Mouse (Mus musculus): ENCODE measurements around the gene Rcor1.
A peak's percentile ranks its signal among the peaks of the same experiment; 100 is the strongest.

Gene Rcor1

DNA sequence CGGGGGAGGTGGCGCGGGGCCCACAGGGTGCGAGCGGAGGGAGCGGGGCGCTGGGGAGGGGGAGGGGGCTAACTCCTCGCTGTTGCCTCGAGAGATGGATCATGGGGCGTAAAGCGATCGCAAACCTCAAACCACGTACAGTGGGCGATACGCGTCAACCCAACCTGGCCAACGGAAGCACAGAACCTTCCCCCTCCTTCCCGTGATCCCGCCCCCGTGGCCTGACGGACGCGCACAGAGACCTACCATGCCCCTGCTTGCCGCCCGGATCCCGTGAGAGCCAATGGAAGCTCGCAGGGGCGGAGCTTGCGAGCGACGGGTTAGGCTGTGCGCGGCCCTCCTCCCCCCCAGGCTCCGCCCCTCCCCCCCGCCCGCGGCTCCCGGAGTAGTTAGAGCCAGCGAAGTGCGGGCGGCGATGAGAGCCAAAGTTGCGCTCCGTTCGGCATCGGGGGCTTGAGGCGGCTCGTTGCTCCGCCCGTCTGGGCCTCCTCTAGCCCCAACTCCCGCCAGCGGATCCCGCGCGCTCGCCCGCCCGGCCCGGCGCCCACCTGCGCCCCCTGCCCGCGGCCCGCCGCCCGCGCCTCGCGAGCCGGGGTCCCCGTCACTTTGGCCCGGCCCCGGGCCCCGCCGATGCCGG is at the start of gene Rcor1:
Gene Rcor1, plus strand, starts transcription at position 376 of the 637 bp plus-strand sequence.
- DNase-seq (ENCODE audit: inconsistent age in 2 of 2, low spot score in 1 of 2), result peak; percentile 100

DNA sequence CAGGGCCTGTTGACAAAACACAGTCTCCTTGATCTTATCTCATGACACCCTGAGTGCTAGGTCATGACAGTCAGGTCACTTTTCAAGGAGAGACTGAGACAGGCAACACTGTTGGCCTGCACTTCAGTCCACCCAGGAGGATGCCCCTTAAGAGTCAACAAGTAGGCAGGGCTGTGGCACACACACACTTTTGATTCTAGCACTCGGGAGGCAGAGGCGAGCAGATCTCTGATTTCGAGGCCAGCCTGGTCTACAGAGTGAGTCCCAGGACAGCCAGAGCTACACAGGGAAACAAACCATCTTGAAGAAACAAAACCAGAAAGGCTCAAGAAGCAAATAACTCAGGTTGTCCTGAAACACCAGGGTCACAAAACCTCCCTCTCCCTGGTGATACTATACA is 49.7 kb upstream of the Rcor1 start:
- no peak for DNase-seq (ENCODE audit: inconsistent age in 2 of 2, low spot score in 1 of 2)

DNA sequence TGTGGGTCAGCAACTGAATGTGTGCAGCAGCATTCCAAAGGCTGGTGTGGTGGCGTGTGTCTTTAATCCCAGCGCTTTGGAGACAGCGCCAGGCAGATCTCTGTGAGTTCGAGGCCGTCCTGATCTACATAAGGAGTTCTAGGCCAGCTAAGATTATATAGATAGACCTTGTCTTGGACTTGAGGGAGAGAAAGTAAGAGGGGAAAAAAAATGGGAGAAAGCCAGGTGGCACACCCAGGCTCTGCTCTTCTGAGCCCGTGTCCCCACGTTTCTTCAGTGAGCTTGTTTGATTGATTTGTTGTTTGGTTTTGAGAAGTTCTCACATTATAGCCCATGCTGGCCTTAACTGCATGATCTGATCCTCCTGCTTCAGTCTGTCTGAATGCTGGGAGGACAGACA is 48.7 kb upstream of the Rcor1 start:
- DNase-seq (ENCODE audit: inconsistent age in 2 of 2, low spot score in 1 of 2), result no peak

DNA sequence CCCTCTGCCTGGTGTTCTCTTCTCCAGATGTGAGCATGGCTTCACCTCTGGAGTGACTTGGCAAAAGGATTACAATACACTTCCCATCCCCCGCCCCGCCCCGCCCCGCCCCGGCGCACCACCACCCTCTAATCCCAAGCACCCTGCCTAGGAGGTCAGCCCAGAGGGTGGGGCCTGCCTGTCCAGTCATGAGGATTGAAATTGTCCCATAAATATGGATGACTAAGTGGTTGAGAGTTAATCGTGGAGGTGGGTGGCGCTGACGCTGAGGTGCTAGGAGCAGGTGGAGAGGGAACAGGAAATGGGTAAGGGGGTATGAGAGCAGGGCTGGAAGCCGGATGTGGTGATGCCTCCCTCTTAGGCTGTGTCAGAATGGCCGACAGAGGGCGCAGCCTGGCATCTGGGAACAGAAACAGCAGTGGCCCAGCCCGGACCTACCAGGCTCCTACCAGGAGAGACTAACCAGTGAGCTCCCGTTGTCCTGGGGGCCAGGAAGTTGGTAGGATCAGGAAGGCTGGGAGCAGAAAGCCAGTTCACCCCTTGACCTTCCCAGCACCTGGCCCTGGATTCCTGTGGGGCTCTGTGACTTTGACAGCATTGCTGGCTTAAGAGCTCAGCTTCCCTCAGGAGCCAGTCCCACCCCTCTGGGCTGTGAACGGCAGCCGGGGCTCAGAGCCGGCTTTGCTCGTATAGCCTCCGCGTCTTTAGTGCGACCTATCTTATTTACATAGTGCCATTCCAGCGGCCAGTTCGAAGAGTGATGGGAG is 47.6 kb upstream of the Rcor1 start:
- peak; percentile 83 to 91 for DNase-seq (ENCODE audit: inconsistent age in 2 of 2, low spot score in 1 of 2)

DNA sequence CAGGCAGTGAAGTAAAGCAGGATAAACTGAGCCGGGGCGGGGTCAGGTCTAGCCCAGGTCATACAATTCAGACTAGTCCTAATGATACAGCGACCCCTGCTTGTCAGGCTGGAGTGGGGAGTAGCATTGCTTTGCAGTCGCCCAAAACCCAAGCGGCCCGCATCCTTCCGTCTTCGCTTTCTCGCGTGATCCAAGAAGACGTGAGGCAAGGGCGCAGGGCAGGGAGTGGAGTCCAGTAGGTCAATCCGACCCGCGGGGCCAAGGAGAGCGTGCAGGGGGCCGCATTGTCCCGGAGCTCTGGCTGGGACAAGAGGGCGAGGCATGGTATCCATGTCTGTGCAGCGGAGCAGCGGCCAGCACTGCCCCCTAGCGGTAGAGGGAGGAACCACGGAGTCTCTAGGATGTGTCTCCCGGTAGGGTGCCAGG is 47.0 kb upstream of the Rcor1 start:
- DNase-seq (ENCODE audit: inconsistent age in 2 of 2, low spot score in 1 of 2), result peak; percentile 93 to 99

DNA sequence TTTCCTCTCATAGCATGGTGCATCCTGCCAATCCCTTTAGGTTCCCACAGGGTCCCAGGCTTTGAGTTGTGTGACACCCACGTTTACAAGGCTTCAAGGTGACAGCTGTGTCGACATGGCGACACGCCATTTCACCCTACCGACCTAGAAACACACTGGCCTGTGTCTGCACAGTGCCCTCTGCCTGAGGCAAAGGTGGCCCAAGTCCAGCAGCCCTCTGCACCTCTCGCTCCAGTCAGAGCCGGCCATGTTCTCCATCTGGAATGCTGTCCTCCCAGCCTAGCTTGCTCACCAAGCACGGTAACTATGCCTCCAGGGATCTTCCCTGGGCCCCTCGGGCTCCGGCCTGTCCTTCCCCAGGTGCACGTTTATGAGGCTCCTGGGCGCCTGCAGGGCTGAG is 46.4 kb upstream of the Rcor1 start:
- DNase-seq (ENCODE audit: inconsistent age in 2 of 2, low spot score in 1 of 2), result peak; percentile 32 to 51

DNA sequence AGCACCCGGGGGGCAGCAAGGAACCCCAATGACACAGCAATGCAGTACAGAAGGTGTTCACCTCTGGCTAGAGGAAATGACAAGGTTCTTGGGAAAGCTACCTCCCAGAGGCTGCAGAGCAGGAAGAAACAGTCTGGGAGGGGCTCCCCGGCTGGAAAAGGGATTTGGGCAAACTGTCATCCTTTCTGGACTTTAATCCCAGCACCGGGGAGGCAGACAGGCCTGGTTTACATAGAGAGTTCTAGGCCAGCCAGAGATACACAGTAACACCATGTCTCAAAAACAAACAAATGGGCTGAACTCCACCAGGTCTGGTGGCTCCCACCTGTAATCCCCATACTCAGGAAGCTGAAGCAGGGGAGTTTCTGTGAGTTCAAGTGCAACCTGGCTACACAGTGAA is 45.9 kb upstream of the Rcor1 start:
- no peak for DNase-seq (ENCODE audit: inconsistent age in 2 of 2, low spot score in 1 of 2)

DNA sequence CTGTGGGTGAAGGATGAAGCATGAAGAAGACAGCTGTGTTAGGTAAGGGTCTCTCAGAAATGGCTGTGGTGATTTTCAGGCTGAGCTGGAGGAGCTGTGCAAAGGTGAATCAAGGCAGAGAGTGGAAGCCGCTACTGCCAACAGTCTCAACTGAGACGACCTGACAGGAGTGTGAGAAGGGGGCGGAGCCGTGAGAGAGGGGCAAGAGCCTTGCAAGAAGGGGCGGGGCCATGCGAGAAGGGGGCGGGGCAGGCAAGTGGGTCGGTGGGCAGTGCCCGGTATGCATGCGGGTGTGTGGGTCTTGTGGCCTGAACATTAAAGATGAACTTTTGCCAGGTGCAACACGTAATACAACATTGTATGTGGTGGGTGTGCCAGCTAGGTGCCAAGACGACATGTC is 44.5 kb upstream of the Rcor1 start:
- DNase-seq (ENCODE audit: inconsistent age in 2 of 2, low spot score in 1 of 2), result no peak

DNA sequence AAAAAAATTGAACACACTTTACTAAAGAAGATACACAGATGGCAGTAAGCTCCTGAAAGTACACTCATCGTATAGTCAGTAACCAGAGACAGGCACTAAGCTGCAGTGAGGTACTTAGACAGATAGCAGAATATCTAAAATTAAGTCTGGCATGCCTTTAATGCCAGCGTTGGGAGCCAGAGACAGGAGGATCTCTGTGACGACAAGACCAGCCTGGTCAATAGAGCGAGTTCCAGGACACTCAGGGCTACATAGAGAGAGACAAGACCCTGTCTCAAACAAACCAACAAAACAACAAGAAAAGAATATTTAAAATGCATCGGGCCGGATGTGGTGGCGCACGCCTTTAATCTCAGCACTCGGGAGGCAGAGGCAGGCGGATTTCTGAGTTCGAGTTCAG is 41.1 kb upstream of the Rcor1 start:
- no peak for DNase-seq (ENCODE audit: inconsistent age in 2 of 2, low spot score in 1 of 2)

DNA sequence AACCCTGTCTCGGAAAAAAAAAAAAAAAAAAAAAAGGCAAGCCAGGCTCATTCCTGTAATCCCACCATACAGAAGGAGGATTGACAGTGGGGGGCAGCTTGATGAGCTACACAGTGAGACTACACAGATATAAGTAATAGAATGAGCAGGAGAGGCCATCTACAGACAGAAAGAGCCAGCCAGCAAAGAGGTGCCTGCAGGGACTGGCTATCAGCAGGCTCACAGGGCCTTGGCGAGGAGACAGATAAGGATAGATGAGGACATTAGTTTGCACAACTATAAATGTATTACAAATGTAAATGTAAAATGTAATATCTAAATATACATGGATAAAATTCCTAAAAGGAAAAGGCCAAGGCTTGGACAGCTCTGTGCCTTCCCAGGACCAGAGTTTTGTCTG is 39.3 kb upstream of the Rcor1 start:
- no peak for DNase-seq (ENCODE audit: inconsistent age in 2 of 2, low spot score in 1 of 2)

DNA sequence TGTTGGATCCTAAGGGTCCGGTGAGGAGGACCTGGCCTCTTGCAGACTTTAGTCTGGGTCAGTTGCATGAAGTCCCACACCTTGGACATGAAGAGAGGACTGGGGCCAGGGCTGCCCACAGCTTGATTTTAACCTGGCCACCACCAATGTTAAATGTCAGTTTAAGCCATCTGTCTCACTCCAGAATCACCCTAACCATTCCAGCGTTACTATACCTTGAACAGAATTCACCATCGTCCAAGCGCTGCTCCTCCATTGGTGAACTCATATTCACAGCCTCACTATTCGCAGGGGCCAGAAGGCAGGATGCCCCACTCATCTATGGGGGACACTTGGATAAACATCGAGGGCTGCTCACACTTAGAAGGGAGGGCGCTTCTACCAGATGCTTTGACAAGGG is 38.2 kb upstream of the Rcor1 start:
- peak in 1 of 2 experiments; percentile 17 for DNase-seq (ENCODE audit: inconsistent age in 2 of 2, low spot score in 1 of 2)

DNA sequence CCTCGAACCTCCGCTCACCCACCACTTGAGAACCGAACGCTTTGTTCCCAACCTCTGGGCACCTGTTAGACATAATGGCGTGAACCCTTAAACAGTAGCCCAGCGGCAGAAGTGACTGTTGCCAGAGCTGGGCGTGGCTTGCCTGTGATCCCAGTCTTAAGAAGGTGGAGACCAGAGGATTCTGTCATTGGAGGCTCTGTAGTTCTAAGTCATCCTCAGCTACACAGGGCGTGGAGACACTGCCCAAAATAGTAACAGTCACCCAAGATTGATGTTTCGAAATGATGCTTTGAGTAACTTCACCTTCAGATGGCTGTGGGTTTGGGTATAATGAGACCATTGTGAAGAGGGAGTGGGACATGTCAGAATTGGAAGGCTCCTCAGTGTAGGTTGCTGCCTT is 35.0 kb upstream of the Rcor1 start:
- no peak for DNase-seq (ENCODE audit: inconsistent age in 2 of 2, low spot score in 1 of 2)

DNA sequence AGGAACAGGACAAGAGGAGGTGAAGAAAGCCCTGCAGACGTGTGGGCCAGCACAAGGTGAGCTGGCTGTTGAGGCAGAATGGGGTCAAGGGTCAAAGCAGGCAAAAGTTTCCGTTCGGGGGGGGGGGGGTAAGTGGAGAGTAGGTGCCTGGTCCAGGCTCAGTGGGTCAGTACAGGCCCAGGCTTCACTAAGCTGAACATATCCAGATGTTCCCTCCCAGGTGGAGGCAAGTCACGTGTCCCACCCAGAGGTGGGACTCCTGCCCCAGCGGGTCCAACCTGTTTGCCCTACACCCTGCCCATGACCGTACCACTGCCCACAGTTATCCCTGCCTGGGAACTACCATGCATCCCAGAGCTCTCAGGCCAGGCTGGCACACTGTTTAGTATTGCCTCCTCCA is 33.3 kb upstream of the Rcor1 start:
- DNase-seq (ENCODE audit: inconsistent age in 2 of 2, low spot score in 1 of 2), result no peak

DNA sequence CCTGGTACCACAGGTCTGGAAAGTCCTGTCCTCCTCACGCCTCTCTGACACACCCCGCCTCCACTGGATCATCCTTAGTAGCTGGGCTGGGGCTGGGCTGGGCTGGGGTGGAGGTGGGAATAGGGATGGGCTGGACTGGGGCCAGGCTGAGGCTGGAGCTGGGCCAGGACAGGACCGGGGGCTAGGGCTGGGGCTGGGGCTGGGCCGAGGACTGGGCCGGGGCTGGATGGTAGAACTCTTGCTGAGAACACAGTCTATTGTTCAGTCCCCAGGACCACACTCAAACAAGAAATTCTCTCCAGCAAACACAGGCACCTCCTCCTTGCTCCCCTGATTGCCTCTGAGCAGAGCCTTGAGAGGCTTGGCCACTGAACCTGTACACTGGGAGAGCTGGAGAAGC is 32.8 kb upstream of the Rcor1 start:
- DNase-seq (ENCODE audit: inconsistent age in 2 of 2, low spot score in 1 of 2), result no peak

DNA sequence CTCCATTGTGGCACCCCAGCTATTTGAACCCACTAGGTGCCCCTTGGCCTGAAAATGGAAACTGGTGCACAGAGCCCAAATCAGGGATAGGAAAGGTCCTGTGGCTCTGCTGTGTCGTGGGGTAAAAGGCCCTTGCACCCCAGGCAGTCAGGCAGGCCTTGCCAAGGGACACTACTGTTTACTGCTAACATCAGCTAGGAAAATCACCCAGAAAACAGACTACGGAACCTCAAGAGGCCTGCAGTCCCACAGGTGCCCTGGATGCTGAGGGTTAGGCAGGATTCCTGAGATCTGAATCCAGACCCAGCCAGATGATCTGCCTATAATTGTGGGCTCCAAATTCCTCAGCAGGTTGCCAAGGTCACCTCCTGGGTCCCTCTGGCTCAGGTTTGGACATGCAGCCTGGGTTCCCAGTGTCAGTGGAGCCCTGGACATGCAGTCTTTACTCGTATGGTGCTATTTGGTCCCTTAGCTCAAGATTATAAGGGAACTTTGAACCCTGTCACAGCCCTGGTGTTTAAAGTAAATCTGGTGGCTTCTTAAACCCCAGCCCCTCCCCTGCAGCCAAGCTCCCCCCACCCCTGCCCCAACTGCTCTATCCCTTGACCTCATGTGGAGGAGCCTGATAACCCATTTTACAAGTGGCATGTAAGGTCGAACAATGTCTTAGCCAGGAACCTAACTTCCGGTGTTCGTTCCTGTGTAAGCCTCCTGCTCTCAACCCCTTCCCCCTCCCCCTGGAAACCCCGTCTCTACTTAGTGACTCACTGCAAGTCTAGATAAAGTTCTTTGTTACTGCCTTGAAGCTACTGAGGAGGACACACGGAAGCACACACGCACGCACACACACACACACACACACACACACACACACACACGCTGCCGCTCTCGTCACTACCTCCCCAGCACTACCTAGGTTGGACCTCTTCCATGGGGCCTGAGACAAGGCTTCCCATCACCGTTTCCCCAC is 31.7 kb upstream of the Rcor1 start:
- peak; percentile 62 to 88 for DNase-seq (ENCODE audit: inconsistent age in 2 of 2, low spot score in 1 of 2)

DNA sequence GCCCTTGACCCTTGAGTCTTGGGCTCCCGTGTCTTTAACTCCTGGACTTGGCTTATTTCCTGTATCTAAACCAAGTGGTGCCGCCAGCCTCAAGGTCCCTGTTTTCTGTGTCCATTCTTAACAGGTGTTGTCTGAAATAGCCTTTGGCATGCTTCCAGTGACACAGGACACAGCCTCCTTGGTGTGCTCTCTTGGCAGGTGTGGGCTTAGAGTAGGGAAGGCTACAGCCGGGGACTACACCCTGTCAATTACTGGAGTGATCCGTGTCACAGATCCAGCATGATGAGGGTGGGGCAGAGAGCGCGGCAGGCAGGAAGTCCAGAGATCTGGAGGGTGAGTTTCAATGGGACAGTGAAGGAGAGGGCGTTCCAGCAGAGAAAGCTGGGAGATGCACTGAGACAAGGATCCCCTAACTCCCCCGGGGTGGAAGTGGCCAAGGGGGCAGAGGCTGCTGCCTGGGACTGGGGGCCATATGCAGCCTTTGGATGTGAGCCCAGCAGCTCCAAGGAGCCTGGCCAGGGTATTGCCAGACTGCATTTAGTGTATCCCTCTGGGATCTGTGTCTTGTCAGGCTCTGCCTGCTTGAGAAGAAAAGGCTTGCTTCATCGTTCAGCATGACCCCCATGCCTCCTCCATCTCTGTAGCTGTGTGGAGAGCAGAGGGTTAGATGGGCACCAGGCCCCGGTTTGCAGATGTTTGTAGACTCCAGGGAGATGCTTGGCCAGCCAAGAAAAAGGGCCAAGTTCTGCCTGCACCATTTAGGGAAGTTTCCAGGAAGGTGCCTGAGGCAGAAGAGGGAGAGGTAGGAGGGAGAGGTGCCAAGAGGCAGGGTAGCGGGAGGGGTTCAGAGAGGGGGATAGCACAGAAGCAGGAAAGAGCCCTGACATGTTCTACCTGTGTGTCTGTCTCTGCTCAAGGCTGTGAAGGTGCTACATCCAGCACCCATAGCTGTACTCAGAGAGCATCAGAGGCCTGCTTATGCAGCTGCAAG is 30.4 kb upstream of the Rcor1 start:
- peak in 1 of 2 experiments; percentile 54 for DNase-seq (ENCODE audit: inconsistent age in 2 of 2, low spot score in 1 of 2)

DNA sequence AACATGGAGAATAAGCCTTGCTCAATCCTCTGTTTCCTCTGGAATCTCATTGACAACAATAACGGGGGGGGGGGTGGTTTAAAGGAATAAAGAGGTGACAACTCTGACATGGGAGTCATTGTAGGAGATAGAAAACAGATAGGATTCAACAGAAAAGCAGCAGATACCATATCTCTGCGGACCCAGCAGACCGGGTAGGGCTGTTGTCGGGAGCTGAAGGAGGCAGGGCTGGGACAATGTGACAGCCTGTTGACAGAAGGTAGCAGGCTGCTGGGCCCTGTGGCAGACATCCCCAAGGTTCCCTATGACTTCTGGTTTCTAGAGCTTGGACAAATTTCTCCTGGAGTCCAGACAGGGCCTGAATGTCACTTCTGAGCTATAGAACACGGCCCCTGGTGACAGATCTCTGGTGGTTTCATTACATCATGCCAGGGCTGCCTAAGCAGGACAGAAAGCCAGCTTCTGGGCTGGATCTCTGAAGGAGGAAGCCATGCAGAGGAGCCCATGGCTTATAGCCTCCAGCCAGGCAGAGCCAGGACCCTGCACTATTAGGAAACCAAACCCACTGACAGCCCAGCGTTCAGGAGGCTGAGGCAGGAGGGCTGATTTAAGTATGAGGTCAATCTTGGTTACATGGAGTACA is 29.4 kb upstream of the Rcor1 start:
- no peak for DNase-seq (ENCODE audit: inconsistent age in 2 of 2, low spot score in 1 of 2)

DNA sequence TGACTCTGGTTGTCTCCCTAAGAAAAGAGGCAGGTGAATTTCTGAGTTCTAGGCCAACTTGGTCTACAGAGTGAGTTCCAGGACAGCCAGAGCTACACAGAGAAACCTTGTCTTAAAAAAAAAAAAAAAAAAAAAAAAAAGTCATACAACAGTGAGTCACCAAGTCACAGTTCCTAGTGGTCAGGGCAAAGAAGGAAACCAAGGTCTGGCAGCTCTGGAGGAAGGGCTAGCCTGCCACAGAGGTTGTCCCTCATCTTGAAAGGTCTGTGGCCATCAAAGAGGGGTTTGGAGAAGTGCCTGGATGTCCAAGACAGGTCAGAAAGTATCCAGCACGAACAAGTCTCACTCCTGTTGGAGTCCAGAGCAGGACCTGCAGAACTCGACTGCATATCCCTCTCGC is 22.3 kb upstream of the Rcor1 start:
- peak; percentile 28 to 70 for DNase-seq (ENCODE audit: inconsistent age in 2 of 2, low spot score in 1 of 2)

DNA sequence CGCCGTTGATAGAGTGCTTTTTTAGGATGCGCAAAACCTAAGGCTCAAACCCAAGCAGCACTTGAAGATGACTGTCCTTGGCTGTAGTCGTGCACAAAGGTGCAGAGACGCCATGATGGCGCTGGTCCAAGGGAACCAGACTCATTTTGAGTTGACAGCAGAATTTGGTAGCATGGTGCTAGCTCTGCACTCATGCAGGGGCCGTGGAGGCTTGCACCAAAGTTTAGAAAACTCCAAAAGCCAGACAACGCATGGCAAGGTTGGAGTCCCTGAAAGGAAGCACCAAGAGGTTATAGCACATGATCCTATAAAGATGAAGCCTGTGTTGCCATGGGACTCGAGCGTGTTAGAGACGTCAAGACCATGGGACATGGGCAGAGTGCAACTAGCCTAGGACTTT is 21.1 kb upstream of the Rcor1 start:
- no peak for DNase-seq (ENCODE audit: inconsistent age in 2 of 2, low spot score in 1 of 2)

DNA sequence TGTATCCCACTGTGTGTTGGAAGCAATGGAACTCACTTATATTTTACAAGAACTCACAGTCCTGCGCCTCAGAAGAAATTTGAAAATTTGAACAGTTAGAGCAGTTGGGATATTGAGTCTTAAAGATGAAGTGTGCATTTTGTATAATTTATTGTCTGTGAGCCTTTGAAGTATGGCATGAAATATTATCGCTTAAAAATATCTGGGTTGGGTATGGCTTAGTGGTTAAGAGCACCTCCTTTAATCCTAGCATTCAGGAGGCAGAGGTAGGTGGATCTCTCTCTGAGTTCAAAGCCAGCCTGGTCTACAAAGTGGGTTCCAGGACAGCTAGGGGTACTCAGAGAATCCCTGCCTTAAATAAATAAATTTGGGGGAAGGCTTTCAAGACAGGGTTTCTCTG is 20.1 kb upstream of the Rcor1 start:
- DNase-seq (ENCODE audit: inconsistent age in 2 of 2, low spot score in 1 of 2), result no peak
